Mouse (Mus musculus): Measurements from ENCODE around the gene Spin1.

DNA sequence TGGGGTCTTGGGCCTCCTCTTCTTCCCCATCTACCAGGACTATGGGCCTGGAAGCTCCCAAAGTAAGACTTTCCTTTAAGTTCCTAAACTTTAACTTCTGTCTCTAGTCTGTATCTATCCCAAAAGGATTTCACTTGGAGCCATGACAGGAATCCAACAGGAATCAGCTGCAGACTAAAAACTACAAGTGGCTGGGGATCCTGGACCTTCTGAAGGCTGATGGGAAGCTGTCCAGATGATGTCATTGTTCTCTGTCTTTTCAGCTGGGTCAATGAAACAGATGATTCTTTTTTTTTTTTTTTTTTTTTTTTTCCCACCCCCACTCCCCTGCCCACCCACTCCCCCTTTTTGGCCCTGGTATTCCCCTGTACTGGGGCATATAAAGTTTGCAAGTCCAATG is 16.4 kb upstream of the Spin1 start:
- TF ChIP-seq CTCF (IDR thresholded peaks at IDR 0.05; ENCODE audit: low read depth, low read length) (no peak), TAL1 (conservative IDR thresholded peaks at IDR 0.05; ENCODE audit: low read depth, low read length) (no peak), GATA2 (IDR thresholded peaks at IDR 0.05; ENCODE audit: borderline replicate concordance, low read depth, low read length) (no peak), POLR2AphosphoS5 (IDR thresholded peaks at IDR 0.05; ENCODE audit: insufficient replicate concordance, low read depth, low read length) (no peak)
